Mouse (Mus musculus) hindbrain, embryonic 14.5 days (tissue): ENCODE measurements around the gene Slc27a5. TPM values are rescaled to one million over a fixed set of nuclear protein-coding genes. Genes with fewer than 3 reads are reported as not detected.

Source experiments
- ATAC-seq: fragments of 200-750 bp; cut with Nextera tagmentation; 2 replicates; pipeline ENCODE4 v1.8.0; 2017; ENCODE audit warnings: moderate number of reproducible peaks, mild to moderate bottlenecking, moderate TSS enrichment, moderate library complexity; ENCODE audit not compliant: low FRiP score
- DNase-seq: peaks from one replicate; pipeline ENCODE4 v3.0.0-alpha.2; 2015; ENCODE audit warnings: low spot score
- H3K27ac ChIP-seq: fragments of 300-500 bp; sonication (generic); 2 replicates; pipeline ENCODE4 v1.5.1; 2014; ENCODE audit warnings: mild to moderate bottlenecking, moderate library complexity
- H3K27me3 ChIP-seq: fragments of 300-500 bp; sonication (generic); 2 replicates; pipeline ENCODE4 v1.6.1; 2014; ENCODE audit warnings: mild to moderate bottlenecking, low read length, mixed read lengths; ENCODE audit not compliant: control insufficient read depth, insufficient read depth
- H3K36me3 ChIP-seq: fragments of 300-500 bp; sonication (generic); replicated peaks from 2 replicates; pipeline ENCODE4 v1.6.1; 2014; ENCODE audit not compliant: control insufficient read depth, insufficient read depth
- H3K4me1 ChIP-seq: fragments of 300-500 bp; sonication (generic); replicated peaks from 2 replicates; pipeline ENCODE4 v1.6.1; 2014; ENCODE audit warnings: antibody characterized with exemption, low read length, mixed read lengths; ENCODE audit not compliant: control insufficient read depth, insufficient read depth
- H3K4me2 ChIP-seq: fragments of 300-500 bp; sonication (generic); replicated peaks from 2 replicates; pipeline ENCODE4 v1.6.1; 2014; ENCODE audit warnings: mild to moderate bottlenecking, moderate library complexity
- H3K4me3 ChIP-seq: fragments of 300-500 bp; sonication (generic); replicated peaks from 2 replicates; pipeline ENCODE4 v1.5.1; 2014; ENCODE audit warnings: mild to moderate bottlenecking, low read length
- H3K9ac ChIP-seq: fragments of 300-500 bp; sonication (generic); 2 replicates; pipeline ENCODE4 v1.6.1; 2014
- H3K9me3 ChIP-seq: fragments of 300-500 bp; sonication (generic); 2 replicates; pipeline ENCODE4 v1.6.1; 2016; ENCODE audit warnings: low read length; ENCODE audit not compliant: control insufficient read depth
- WGBS: fragments of 180-500 bp; shearing (Covaris S2); extraction: QIAGEN DNeasy Blood & Tissue Kit; methylation state at CpG from one replicate; pipeline ENCODE4 v1.1.7; 2014; 5-methylcytosine and 5-hydroxymethylcytosine counted together
- polyA plus RNA-seq: library from polyadenylated mRNA; unstranded; fragments of >200 nt; fragmentation: Nextera tagmentation; extraction: Ambion mirVana; gene quantifications from 2 replicates; pipeline ENCODE4 v1.2.1, GENCODE M21; 2014

Slc27a5 gene
- 0.14 and 0.29 TPM in 2 replicates for polyA plus RNA-seq

- H3K36me3 ChIP-seq: no peaks in the 10 kb centered on the region
- no peak within 1 kb of the TSS for H3K4me3 ChIP-seq
- no peaks in the 10 kb centered on the region for H3K4me1 ChIP-seq
- no peak for ATAC-seq
- H3K9me3 ChIP-seq: no peaks in the 10 kb centered on the region
- no peak within 1 kb of the TSS for H3K27ac ChIP-seq
- no peak for DNase-seq
- H3K4me2 ChIP-seq: no peak within 1 kb of the TSS
- H3K9ac ChIP-seq: no peak within 1 kb of the TSS
- 79% methylated on average over 5 of the region's 5 CpGs for WGBS
- H3K27me3 ChIP-seq: no peaks in the 10 kb centered on the region
Observed at GRCm38 (mm10) chr7:12998053-12998452, at the start of gene Slc27a5. TSS of gene Slc27a5 (minus strand) at chr7:12998192.

GRCm38 (mm10) chr7:13046084-13046483 is 48.1 kb upstream of the Slc27a5 start:
- no peak overlapping the region for H3K9ac ChIP-seq
- H3K27ac ChIP-seq: no peak overlapping the region
- no peak overlapping the region for H3K4me2 ChIP-seq
- ATAC-seq: peak; percentile 32; the same call in 1 of the 2 replicates
- peaks cover 43% of the 10 kb centered on the region for H3K27me3 ChIP-seq
- DNase-seq: peak; percentile 74
- H3K4me1 ChIP-seq: peaks cover 8% of the 10 kb centered on the region
- no peaks in the 10 kb centered on the region for H3K36me3 ChIP-seq
- H3K9me3 ChIP-seq: no peaks in the 10 kb centered on the region
- no peak overlapping the region for H3K4me3 ChIP-seq
- WGBS: 6% methylated on average over 2 of the region's 2 CpGs

- no peaks in the 10 kb centered on the region for H3K36me3 ChIP-seq
- H3K27me3 ChIP-seq: peaks cover 43% of the 10 kb centered on the region
- peak overlapping the region; percentile 84 for H3K9ac ChIP-seq
- DNase-seq (no peak), ATAC-seq (no peak; the same call in none of the 2 replicates)
- 3% methylated on average over 23 of the region's 23 CpGs for WGBS
- no peaks in the 10 kb centered on the region for H3K9me3 ChIP-seq
- peaks cover 9% of the 10 kb centered on the region for H3K4me1 ChIP-seq
- peak overlapping the region; percentile 62 for H3K27ac ChIP-seq
- H3K4me2 ChIP-seq: peak overlapping the region; percentile 96
- H3K4me3 ChIP-seq: peak overlapping the region; percentile 46
Observed at GRCm38 (mm10) chr7:13044254-13044625, 46.2 kb upstream of the Slc27a5 start.

GRCm38 (mm10) chr7:13043445-13044253 is 45.7 kb upstream of the Slc27a5 start:
- H3K4me3 ChIP-seq: peak overlapping the region; percentile 46
- H3K4me2 ChIP-seq: peak overlapping the region; percentile 96
- H3K36me3 ChIP-seq: no peaks in the 10 kb centered on the region
- no peaks in the 10 kb centered on the region for H3K9me3 ChIP-seq
- ATAC-seq (peak; percentile 56), DNase-seq (peak; percentile 44)
- peaks cover 43% of the 10 kb centered on the region for H3K27me3 ChIP-seq
- peak overlapping the region; percentile 62 for H3K27ac ChIP-seq
- H3K4me1 ChIP-seq: peaks cover 15% of the 10 kb centered on the region
- 3% methylated on average over 88 of the region's 88 CpGs for WGBS
- H3K9ac ChIP-seq: peak overlapping the region; percentile 84

- Histone ChIP-seq H3K9me3 (no peaks in the 10 kb centered on the region), H3K9ac (peak overlapping the region; percentile 84), H3K27me3 (peaks cover 43% of the 10 kb centered on the region), H3K36me3 (no peaks in the 10 kb centered on the region), H3K27ac (no peak overlapping the region; the same call in 1 of the 2 replicates), H3K4me3 (peak overlapping the region; percentile 46), H3K4me1 (peaks cover 16% of the 10 kb centered on the region), H3K4me2 (peak overlapping the region; percentile 96)
- WGBS: 41% methylated on average over 16 of the region's 16 CpGs
- no peak for ATAC-seq
- DNase-seq: no peak
Observed at GRCm38 (mm10) chr7:13043120-13043444, 45.1 kb upstream of the Slc27a5 start.

GRCm38 (mm10) chr7:13042511-13042910 is 44.5 kb upstream of the Slc27a5 start:
- Histone ChIP-seq H3K27me3 (peaks cover 43% of the 10 kb centered on the region), H3K4me3 (no peak overlapping the region), H3K9ac (no peak overlapping the region), H3K9me3 (no peaks in the 10 kb centered on the region), H3K27ac (no peak overlapping the region), H3K36me3 (no peaks in the 10 kb centered on the region), H3K4me2 (no peak overlapping the region), H3K4me1 (peaks cover 16% of the 10 kb centered on the region)
- DNase-seq (no peak), ATAC-seq (no peak)
- 80% methylated on average over 6 of the region's 6 CpGs for WGBS

GRCm38 (mm10) chr7:13041256-13041655 is 43.3 kb upstream of the Slc27a5 start:
- peaks cover 43% of the 10 kb centered on the region for H3K27me3 ChIP-seq
- ATAC-seq: no peak
- DNase-seq: no peak

GRCm38 (mm10) chr7:13039181-13039580 is 41.2 kb upstream of the Slc27a5 start:
- Histone ChIP-seq H3K36me3 (peaks cover 18% of the 10 kb centered on the region), H3K4me3 (peak overlapping the region; percentile 81; the same call in 1 of the 2 replicates), H3K4me1 (peaks cover 31% of the 10 kb centered on the region), H3K9ac (peak overlapping the region; percentile 94), H3K27ac (no peak overlapping the region), H3K27me3 (peaks cover 27% of the 10 kb centered on the region), H3K9me3 (no peaks in the 10 kb centered on the region), H3K4me2 (peak overlapping the region; percentile 87)
- WGBS: 92% methylated on average over 1 of the region's 1 CpGs
- ATAC-seq: no peak
- no peak for DNase-seq

More at GRCm38 (mm10) chr7:13041256-13041655, 43.3 kb upstream of the Slc27a5 start:
- Histone ChIP-seq H3K36me3 (peaks cover 5% of the 10 kb centered on the region), H3K9ac (no peak overlapping the region), H3K4me1 (peaks cover 25% of the 10 kb centered on the region), H3K9me3 (no peaks in the 10 kb centered on the region), H3K4me2 (no peak overlapping the region), H3K27ac (no peak overlapping the region), H3K4me3 (no peak overlapping the region)
- WGBS: 91% methylated on average over 1 of the region's 1 CpGs

GRCm38 (mm10) chr7:13038621-13039169 is 40.7 kb upstream of the Slc27a5 start:
- no peak for DNase-seq
- WGBS: 24% methylated on average over 15 of the region's 15 CpGs
- ATAC-seq: no peak
- Histone ChIP-seq H3K9ac (peak overlapping the region; percentile 94), H3K27ac (peak overlapping the region; percentile 99), H3K4me1 (peaks cover 31% of the 10 kb centered on the region), H3K36me3 (peaks cover 18% of the 10 kb centered on the region), H3K27me3 (peaks cover 23% of the 10 kb centered on the region), H3K4me3 (peak overlapping the region; percentile 81), H3K4me2 (peak overlapping the region; percentile 87), H3K9me3 (no peaks in the 10 kb centered on the region)
